Mouse (Mus musculus): ENCODE results near the gene Fam120b.

The Fam120b gene

DNA sequence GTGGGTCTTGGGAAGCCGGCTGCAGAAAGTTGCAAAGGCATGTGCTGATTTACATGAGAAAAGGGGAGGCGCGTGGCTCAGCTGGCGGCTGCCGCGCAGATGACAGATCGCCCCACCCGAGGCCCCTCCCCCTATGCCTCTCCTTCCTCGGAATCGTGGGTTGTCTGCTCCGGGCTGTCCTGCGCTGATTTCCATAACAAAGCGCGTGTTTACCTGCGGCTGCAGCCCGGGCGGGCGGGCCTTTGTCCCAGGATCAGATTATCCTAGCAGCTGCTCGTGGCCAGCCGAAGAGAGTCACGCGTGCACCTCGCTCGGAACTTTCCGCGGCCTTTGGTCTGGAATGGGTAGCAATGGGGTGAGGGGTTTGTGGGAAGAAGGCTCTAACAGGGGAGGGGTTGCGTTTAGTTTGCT, 15.4 kb upstream of the Fam120b start:
- peak; percentile 69 for DNase-seq

GRCm38 (mm10) chr17:15381092-15381860, 14.7 kb upstream of the Fam120b start:
- DNase-seq = no peak

DNA sequence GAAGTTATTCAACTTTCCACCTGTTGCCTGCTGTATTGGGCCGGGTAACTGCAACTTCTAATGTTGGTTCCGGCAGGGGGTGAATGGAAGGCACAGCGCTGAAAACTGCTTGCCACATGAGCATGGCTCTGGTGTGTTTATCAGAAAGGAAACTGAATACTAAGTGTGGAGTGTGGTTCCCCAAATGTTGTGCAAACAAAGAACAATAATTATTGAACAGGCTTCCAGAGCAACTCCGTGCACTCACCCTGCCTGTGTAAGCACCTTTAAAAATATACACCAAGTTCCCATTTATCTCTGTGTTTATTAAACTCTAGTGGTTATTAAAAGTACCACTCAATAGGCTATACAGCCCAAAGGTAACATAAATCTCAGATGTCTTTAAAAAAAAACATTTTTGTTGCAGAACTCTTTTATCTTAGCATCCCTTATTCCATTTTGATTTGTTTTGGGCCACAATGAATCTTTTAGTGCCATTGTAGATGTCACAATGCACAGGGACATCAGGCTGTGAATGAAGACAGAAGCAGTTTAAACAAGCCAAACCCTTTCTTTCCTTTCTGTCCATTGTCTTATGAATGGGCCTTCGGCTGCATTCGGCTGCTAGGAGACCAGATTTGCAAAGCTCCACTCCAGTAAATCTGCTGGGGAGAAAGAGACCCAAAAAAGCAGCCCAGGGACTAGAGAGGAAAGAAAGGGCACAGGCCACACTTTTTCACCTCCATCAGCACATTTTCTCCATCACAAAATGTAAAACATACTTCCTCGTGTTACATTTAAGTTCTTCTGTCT, 13.9 kb upstream of the Fam120b start:
- no peak for DNase-seq

- no peak for DNase-seq
These were observed 12.6 kb upstream of the Fam120b start for GRCm38 (mm10) chr17:15383360-15383759.

GRCm38 (mm10) chr17:15388892-15389291, 7.1 kb upstream of the Fam120b start:
- no peak for DNase-seq

DNA sequence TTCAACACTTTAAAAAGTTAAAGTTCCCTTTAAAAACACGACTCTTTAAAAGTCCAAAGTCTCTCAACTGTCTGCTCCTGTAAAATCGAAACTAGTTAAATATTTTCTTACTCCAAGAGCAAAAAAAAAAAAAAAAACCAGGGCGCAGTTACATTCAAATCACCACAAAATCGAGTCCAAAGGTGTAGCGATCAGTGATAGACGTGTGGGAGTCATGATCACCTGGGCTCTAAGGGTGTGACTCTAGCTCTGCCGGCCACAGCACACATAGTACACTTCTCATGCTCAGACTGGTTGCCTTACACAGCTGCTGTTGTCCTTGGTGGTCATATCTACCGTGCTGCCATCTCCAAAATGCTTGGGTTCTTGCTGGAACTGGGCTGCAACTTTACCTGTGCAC, 6.6 kb upstream of the Fam120b start:
- no peak for DNase-seq

- DNase-seq = no peak
These were observed 5.7 kb downstream of the Fam120b start for GRCm38 (mm10) chr17:15401716-15402115.

DNA sequence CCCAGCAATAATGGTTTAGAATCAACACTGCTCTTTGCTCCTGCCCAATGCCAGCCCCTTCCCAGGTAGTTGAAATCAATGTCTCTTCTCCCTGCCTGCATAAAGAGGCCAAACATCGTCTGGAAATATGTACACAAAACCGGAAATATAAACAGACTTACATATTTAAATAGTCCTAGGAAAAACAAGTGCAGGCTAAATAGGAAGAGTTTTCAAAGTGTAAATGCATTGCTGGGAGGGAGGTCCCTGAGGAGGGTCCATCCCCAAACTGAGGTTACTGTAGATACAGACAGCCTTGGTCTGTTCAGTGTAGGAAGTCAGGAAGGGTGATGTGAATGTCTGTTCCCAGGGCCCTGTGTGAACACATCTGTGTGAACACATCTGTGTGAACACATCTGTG, 10.6 kb downstream of the Fam120b start:
- DNase-seq = no peak

- DNase-seq = no peak
These were observed 13.3 kb downstream of the Fam120b start for GRCm38 (mm10) chr17:15409261-15409660.

GRCm38 (mm10) chr17:15410861-15411260, 14.9 kb downstream of the Fam120b start:
- no peak for DNase-seq

DNA sequence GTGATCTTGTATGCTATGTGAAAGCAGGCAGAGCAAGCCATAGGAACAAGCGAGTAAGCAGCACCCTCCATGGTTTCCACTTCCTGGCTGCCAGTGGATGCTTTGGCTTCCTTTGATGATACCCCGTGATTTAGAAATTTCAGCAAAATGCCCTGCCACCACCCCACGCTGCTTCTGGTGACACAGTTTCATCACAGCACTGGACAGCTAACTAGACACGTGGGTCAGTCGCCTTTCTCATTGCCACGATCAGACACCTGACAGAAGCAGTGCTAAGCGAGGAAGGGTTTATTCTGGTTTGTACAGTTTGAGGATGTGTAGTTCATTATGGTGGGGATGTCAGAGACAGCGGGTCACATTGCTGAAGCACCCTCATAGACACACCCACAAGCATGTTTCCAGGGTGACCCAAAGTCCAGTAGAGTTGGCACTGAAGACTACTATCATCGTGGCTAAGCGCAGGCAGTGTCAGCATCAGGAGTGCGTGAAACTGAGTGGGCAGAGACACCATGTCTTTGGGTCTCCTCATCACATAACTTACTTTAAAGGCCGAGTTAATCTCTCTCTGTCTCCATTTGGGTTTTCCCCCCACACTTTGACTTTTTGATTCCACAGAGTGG, 20.7 kb downstream of the Fam120b start:
- DNase-seq = no peak

DNA sequence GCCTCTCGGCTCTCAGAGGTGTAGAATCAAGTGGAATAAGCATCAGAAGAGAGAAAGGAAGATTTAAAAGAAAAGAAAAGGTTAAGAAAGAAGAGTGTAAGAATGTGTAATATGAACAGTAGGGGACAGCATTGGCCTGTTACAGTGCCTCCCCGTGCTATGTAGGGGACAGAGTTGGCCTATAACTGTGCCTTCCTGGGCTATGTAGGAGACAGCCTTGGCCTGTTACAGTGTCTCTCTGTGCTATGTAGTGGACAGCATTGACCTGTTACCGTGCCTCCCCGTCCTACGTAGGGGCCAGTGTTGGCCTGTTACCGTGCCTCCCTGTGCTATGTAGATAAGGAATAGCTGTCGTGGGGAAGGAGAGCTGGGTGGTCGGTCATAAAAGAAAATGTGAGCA, 23.5 kb downstream of the Fam120b start:
- no peak for DNase-seq

- DNase-seq = no peak
These were observed 24.1 kb downstream of the Fam120b start for GRCm38 (mm10) chr17:15420021-15420603.

GRCm38 (mm10) chr17:15421446-15421845, 25.4 kb downstream of the Fam120b start:
- no peak for DNase-seq

DNA sequence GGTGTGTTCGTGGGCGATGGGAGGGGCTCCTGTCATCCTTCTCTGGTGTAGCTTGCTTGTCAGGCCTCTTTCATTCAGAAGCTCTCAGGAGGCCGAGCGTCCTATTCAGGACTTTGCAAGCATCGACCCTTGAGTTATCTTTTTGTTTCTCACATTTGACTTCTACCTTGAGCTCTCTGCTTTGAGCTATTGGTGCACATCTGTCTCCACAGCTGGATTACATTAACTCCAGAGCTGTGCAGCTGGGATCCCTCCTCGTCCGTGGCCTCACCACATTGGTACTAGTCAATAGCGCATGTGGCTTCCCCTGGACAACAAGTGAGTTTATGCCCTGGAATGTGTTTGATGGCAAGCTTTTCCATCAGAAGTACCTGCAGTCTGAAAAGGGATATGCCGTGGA, 26.7 kb downstream of the Fam120b start:
- no peak for DNase-seq

DNA sequence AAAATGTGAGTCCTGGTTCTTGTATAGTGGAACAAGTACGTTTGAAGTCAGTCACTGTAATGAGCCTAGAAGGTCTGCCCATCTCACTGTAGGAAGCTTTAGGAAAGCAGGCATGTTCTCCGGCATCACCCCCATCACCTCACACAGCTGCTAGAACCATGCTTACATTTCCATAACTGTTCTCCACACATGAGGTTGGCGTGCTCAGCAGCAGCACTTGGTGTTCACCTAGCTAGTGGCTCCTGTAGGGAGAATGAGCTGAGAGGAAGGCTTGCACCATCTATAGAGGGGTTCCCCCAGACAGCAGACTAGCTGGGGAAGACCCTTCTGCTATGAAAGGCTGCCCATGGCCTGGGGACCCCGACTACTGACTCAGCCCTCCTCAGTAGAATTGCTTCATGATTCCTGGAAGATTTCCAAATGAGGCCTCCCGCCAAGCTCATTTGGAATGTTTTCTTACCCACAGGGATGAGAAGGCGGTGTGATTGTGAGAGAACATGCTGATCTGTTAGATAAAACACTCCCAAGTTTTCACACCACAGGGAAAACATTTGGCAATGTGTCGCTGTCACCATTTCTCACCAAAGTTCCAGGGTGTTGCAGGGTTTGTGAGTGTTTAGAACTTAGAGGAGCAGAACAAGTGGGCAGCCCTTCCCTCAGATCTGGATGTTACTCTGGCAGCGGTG, 27.2 kb downstream of the Fam120b start:
- peak; percentile 22 for DNase-seq

DNA sequence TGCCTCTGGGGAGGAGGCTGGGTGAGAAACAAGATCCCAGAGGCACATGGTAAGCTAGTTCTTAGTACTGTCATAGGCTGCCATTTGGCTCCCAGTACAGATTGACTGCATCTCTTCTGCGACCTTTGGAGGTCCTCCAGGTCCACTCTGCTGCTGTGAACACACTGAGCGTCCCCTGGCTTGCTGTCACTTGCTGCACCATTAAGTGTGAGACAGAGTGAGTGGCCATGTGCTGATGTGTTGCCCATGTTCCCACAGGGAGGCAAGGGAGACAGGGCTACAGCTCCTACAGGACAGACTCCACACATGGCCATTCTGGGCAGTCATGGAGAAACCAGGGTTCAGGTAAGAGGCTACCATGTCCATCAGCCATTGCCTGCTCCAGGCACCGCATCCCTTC, 29.9 kb downstream of the Fam120b start:
- DNase-seq = no peak

- DNase-seq = no peak
These were observed 33.4 kb downstream of the Fam120b start for GRCm38 (mm10) chr17:15429451-15429850.

- DNase-seq = no peak
These were observed 33.9 kb downstream of the Fam120b start for GRCm38 (mm10) chr17:15429937-15430336.

- DNase-seq = no peak
These were observed 35.1 kb downstream of the Fam120b start for GRCm38 (mm10) chr17:15431021-15431514.

- no peak for DNase-seq
These were observed 35.5 kb downstream of the Fam120b start for GRCm38 (mm10) chr17:15431551-15431950.

DNA sequence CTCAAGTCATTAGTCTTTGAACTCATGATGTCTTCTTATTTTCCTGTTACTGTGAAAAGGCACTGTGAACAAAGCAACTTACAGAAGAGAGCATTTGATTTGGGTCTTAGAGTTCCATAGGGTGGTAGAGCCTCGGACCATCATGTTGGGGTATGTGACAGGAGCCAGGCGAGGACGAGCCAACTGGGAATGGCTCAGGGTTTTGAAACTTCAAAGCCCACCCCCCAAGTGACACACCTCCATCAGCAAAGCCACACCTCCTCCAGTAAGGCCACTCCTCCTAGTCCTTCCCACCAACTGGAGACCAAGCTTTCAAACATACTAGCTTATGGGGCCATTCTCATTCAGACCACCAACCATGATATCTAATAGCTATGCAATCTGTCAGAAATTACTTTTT, 36.0 kb downstream of the Fam120b start:
- DNase-seq = no peak

GRCm38 (mm10) chr17:15434748-15435147, 38.7 kb downstream of the Fam120b start:
- no peak for DNase-seq

All from lung, postnatal 10 days (tissue).